Mouse (Mus musculus) thymus, postnatal 0 days (tissue): ENCODE measurements around the gene Madcam1. TPM values are rescaled to one million over a fixed set of nuclear protein-coding genes. Genes with fewer than 3 reads are reported as not detected.

Source experiments
- DNase-seq: peaks from one replicate; pipeline ENCODE4 v3.0.0-alpha.2; 2015; ENCODE audit warnings: low spot score
- polyA plus RNA-seq: library from polyadenylated mRNA; unstranded; fragments of >200 nt; fragmentation: Nextera tagmentation; extraction: Ambion mirVana; gene quantifications from 2 replicates; pipeline ENCODE4 v1.2.1, GENCODE M21; 2015

The Madcam1 gene
- polyA plus RNA-seq, 1 experiment from 2014 or later: 2.4 TPM

DNA sequence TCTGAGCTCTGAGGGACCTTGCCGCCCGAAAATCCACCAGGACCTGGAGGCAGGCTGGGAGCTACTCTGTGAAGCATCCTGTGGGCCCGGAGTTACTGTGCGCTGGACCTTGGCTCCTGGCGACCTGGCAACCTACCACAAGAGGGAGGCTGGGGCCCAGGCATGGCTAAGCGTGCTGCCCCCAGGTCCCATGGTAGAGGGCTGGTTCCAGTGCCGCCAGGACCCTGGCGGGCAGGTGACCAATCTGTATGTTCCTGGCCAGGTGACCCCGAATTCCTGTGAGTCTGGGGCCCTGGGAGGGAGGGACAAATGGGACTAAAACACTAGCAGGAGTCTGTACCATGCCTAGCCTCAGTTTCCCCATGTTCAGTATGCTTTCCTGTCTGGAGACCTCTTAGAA is 2.1 kb downstream of the Madcam1 start:
- DNase-seq: no peak

DNA sequence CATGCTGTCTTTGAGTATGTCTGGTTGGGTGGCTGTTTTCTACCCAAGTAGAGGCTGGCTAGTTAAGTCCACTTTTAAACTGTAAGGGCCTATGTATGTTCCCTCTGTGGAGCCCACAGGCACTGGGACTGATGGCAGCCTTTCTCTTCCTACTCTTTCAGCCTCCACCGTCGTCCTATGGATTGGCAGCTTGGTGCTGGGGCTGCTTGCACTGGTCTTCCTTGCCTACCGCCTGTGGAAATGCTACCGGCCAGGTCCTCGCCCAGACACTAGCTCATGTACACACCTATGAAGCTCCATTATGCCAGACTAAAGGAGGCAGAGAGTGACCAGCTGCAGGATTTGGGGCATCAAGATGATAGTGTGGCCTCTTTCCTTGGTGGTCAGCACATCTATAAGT is 3.7 kb downstream of the Madcam1 start:
- no peak for DNase-seq

DNA sequence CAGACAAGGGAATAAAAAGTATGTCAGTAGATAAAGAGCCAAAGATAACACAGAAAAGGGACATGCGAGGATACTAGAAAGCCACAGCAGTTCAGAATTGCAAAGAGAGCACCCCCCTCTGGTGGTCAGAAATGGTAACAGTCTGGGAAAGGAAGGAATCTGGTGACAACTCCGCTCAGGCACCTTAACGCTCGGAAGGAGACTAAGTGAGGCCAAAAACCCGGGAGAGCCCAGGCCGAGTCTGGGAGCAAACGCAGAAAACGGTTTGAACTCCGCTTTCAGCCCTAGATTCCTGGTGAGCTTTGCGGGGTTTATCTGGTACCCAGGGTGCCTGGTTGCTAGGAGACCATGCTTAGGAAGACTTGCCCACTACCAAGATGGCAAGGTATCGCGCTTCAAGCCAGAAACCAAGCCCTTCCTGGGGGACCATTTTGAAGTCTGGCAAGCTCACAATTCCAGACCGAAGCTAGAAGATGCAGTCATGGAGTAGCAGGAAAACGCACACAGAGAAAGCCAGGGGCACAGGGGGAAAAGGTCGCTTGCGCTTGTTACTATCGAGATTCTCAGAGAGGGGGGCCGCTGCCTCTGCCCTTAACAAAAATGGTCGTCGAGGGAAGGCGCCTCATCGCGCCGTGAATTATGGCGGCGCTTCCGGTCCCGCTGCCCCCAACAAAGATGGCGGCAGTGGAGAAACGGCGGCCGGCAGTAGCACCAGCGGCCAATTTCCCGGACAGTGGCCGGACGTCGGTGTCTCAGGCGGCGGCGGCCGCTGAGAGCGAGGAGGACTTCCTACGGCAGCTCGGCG is 4.6 kb downstream of the Madcam1 start, which contains the start of gene Tpgs1:
TSS of gene Tpgs1 (plus strand) at position 599 of the 805 bp plus-strand sequence.
- peak; percentile 93 for DNase-seq

DNA sequence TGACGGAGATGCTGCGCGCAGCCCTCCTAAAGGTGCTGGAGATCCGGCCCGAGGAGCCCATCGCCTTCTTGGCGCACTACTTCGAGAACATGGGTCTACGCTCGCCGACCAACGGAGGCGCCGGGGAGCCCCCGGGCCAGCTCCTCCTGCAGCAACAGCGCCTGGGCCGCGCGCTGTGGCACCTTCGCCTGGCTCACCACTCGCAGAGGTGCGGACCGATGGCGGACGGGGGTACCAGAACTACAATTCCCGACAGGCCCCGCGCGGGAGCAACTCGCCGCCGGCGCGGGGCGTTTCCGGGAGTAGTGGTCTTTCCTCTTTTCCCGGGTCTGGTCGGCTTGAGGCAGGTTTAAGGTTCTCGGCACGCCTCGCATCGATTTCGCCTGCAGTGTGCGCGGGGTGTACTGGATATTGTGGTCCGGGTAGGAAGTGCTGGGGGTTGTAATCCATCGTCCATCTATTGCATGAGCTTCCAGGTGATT is 5.3 kb downstream of the Madcam1 start:
- peak; percentile 66 for DNase-seq

DNA sequence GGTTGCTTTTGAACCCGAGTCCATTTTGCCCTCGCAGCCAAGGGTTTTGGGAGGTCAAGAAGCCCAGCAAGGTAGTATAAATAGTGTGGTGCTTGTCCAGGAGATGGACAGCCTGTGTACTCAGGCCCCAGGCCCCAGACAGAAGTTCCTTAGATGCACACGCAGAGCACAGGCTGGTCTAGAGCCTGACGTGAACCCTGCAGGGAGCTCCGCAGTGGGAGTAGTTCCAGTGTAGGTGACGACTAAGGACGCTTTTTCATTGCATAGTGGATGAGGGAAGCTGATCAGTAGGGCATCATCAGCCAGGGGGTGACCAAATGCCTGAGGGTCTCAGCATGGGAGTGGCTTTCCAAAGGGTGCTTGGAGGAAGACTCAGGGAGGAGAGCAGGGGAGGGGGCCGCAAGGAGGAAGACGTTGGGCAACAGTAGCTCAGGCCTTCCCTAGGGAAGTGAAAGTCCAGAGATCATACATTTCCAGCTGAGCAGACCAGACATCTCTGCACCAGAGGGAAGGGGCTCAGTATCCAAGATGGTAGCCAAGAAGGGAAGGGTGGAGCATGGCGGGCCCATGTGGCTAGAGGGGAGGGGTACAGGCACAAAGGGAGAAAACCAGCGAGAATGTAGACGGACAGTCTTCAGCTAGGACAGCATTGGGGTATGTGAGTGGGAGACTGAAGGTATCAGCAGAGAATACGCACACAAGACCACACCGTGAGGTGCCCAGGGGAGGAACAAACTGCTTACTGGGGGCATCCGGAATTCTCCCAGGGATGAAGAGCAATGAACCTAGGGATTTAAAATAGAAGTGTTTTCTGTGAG is 5.9 kb downstream of the Madcam1 start:
- no peak for DNase-seq

DNA sequence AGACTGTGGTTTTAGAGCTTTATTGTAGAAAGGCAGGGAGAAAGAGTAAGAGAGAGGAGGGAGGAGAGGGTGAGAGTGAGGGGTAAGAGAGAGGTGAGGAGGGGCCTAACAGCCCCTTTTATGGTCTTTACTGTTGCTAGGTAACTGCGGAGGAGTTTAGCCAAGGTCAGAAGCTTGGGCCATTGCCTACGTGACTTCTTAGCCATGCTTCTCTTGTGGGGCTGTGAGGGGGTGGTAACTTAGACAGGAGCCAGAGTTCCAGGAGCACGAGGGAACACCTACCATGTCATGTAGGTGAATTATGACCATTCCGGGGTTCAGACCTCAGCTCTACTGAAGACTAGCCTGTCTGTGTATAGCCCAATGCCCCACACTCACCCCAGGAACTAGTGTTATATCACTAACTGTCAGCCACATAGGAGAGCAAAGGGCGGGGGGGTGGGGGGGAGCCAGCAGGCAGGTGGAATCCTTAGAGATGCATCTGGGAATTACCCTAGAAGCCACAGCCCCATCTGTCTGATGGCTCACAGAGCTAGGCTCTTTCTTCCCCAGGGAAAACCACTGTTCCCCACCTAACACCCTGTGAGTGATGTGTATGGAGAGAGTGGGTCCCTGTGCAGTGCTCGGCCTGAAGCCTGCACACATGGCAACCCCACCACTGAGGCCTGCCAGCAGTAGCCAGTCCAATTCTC is 7.2 kb downstream of the Madcam1 start:
- no peak for DNase-seq

DNA sequence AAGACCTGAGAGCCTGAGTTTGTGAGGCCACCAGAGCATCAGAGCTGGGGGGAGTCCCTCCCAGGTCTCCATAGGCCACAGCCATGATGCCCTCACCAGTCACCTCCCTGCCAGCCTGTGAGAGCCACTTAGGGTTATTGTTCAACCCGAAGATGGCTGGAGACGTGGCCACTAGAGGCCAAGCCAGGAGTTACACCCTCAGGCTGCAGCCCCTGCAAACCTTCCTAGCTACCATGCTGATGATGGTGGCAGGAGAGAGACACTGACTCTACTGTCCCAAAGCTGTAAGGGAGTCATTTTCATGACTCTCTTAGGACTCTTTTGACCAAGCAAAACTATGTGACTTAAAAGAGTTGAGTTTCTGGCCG is 7.7 kb downstream of the Madcam1 start:
- no peak for DNase-seq

DNA sequence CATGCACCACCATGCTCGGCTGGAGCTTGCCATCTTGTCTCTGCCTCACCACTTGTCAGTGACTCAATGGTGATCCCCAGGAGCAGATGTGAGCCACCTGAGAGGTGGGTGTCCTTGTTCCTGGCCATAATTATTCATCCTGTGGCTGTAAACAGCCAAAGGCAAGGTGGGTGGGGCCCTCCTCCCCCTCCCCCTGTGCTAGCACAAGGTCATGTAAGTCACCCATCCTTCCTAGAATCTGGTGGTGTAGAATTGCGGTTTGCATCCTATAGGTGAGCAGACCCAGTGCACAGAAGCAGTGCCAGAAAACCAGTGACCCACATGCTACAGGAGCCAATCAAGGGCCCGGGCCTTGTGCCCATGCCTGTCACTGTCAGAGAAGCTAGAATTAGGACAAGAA is 8.7 kb downstream of the Madcam1 start:
- DNase-seq: no peak

DNA sequence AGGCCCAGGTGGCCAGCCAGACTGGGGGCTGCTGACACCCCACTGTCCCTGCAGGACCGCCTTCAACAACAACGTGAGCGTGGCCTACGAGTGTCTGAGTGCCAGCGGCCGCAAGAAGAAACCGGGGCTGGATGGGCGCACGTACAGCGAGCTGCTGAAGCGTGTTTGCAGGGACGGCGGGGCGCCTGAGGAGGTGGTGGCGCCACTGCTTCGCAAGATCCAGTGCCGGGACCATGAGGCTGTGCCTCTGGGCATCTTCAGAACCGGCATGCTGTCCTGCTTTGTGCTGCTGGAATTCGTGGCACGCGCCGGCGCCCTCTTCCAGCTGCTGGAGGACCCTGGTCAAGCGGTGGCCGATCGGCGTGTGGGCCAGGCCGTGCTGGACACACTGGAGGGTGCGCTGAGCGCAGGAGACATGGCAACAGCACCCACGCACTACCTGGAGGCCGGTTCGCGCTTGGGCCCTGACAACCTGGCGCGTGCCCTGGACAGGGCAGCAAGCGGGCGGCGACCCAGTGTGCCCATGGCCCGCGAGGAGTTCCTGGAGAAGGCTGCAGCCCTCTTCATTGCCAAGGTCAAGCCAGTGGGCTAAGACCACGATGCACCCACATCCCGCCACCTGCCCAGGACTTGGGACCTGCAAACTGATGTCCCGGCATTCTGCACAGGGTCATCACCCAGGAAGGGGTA is 11.1 kb downstream of the Madcam1 start:
- DNase-seq: no peak

DNA sequence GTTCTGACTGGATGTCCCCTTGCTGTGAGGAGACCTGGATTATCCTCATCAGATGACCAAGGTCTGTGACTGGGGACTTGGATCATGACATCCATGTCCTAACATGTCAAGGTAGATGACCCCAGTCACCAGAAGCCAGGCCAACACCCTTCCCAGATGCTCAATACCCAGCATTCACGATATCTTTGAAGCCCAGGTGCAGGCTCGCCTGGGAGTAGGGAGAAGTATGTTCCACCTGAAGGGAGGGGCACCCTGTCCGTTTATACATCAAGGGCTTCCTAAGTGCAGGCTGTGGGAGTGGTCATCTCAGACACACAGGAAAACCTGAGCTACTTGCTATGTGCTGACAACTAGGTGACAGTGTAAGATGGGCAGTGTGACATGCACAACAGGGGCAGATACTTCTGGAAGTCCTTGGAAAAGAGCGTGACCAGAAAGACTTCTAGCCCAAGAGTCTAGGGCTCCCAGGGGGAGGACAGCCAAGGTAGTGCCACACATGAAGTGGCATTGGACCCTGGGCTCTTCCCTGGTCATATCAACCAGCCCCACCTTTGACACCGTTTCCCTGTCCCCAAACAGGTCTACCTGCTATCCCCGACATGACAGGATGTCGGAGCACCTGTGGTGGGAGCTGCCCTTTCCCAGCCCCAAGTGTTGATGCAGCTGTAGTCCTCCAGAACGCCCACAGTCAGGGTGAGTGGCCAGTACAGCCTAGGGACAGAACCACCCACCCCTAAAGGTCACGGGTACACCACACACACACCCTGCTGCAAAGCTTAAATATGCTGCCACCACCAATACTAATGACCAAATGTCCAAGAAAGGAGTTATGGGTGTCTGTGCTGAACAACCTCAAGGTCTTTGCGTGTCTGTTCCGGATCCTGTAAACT is 16.5 kb downstream of the Madcam1 start:
- DNase-seq: peak; percentile 36

DNA sequence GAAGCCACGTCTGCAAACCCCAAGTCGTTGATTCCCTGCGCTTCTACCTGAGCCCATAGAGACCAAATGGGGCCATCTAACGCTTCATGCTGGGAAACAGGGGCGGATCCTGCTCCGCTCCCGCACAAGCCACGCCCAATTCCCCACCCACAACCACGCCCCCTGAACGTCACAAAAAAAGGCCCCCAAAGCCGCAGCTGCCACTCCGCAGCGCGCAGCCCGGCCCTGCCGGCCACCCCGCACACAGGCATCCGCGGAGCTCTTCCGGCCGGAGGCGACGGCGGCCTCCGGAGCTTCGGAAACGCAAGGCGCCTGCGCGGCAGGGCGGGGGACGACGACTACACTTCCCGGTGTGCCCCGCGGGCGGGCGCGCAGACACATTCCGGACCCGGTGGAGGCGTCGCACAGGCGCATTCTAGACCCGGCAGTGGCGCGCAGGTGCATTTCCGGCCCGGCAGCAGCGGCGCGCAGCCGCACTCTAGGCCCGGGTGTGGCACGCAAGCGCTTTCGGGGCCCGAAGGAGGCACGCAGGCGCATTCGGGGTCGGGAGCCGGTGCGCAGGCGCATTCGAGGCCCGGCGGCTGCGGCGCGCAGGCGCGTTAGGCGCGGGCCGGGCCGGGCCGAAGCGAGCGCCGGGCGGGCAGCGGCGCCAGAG is 17.4 kb downstream of the Madcam1 start, which contains the start of gene Cdc34:
TSS of gene Cdc34 (plus strand) at position 605 of the 655 bp plus-strand sequence.
- DNase-seq: peak; percentile 100

DNA sequence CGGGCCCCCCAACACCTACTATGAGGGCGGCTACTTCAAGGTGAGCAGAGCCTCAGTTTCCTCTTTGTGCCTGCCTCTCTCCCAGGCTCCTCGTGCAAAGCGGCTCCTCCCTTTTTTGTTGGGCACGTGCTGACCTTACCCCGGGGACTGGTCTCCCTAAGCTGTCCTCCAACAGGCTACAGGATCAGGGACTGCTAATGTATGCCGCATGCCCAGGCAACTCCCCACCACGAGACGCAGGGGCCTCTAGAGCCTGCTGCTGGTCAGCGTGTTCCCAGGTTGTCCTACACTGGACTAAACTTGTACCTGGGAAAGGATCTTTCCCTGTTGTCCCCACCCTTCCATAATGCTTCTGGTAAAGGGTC is 18.2 kb downstream of the Madcam1 start:
- no peak for DNase-seq

DNA sequence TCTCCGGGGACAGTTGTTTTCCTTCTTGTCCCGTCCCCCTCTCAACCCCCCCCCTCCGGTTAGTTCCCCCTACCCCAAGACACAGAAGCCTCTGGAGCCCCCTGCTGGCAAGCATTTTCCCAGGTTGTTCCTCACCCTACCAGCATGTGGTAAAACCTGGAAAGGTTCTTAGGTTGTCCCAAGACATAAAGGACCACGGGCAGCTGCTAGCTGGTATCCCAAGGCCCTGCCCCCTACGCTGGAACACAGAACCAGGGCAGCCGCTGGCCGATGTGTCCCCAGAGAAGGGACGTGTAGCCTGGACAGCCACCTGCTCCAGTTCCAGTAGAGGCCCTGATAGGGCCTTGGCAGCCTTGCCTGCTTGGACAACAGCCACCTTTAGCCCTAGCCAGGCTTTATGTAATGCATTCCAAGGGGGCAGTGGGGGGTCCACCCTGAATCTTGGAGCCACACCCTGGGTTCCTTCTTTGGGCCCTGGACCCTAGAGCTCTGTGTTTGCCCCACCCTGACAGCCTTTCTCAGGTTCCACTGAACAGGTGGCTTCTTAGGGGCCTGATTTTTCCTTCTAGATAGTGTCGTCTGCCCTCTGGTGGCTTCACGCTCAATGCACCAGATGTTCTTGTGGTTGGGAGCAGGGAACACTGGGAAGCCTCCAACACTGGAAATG is 18.7 kb downstream of the Madcam1 start:
- DNase-seq: peak; percentile 67

DNA sequence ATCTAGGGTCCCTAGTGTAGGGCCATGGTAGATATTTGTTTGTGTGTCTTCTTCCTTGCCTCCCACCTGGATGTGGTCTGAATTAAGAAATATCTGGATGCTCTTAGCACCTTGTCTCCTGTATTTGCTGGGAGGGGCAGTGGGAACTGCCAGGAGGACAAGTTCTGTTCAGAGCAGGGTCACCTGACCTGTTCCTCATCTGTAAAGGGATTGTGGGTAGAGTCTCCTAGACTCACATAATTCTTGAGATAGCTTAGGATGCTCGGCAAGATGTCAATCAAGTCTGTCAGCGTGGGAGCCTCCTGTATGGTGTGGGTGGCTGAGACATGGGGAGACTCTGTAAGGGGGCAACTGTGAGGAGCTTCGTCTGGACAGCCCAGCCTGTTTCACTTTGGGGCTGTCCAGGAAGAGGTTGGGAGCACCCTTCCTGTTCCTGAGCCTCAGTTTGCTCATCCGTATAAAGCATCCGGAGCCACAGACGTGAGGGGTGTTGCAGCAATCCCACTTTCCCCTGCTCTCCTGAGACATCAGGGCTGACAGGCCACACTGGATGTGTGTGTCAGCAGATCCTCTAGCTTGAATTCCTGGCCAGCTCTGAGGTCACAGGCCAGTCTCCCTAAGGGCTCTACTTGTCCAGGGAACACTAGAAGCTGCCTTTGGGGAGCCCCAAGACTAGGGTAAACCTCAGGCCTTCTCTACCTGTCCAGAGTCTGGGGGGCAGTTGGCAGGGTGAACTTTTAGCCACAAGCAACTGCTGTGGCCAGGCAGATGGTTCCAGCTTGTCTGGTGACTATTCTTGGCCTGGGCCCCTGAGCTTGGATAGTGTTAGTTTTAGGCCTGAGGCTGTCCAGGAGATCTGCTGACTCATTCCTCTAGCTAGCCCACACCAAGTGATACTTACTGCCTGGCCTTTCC is 19.6 kb downstream of the Madcam1 start:
- no peak for DNase-seq

DNA sequence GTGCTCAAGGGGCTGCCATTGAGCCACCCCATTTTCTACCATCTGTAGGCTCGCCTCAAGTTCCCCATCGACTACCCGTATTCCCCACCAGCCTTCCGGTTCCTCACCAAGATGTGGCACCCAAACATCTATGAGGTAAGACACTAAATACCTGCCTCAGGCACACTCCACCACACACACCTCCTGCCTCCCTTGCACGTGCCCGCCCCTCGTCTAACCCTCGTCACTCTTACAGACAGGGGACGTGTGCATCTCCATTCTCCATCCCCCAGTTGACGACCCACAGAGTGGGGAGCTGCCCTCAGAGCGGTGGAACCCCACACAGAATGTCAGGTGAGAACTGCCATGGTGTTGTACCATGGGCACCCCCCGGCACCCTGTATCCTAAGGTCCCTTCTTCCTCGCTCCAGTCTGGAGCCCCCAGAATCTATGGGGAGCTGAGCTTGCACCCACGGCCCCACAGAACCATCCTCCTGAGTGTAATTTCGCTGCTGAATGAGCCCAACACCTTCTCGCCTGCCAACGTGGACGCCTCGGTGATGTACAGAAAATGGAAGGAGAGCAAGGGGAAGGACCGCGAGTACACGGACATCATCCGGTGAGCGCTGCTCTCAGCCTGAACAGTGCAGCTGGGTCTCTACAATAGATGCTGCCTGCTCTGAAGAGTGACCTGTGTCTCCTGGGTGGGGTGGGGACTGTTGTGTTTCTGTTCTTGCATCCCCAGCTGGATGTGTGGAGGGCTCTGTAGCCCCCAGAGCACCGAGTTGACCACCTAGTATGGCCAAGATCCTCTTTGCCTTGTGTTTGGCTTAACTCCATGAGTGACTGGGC is 20.6 kb downstream of the Madcam1 start:
- no peak for DNase-seq

DNA sequence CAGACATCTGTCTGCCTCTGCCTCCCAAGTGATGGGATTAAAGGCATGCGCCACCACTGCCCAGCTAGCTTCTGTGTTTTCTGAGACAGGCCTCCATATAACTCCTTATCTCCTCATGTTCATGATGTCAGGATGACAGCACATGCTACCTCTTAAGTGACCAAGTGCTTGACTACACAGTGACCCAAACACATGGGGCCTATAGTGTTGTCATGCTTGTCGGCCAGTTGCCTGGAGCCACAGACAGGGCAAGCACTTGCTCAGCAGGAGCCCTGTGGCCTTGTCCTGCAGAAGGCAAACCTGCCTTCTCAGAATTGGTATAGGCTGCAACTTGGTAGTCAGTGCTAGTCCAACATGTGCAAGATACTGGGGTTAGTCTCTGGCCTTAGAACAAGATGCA is 21.9 kb downstream of the Madcam1 start:
- no peak for DNase-seq

DNA sequence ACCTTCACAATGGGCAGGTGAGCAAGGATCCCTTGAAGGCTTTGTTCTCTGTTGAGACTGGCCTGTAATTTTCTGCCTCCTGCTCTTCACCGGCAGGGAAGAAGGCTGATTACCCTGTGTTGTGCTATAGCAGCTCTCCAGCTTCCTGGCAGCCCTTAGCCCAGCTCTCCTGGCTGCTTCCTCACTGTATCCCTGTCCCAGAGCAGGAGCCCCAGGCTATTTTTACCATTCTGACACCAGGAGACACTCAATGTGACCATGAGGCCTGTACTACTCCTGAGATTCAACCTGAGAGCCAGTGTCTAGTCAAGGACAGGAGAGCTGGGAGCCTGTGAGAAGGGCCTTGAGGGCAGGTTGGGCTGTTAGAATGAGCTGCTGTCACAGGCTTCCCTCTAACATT is 22.3 kb downstream of the Madcam1 start:
- no peak for DNase-seq
